Mouse (Mus musculus): ENCODE results near the gene 1700067K01Rik.

GRCm38 (mm10) chr8:84019738-84020137 is 18.4 kb downstream of the 1700067K01Rik start:
- TF ChIP-seq CTCF (IDR thresholded peaks at IDR 0.05; ENCODE audit: borderline replicate concordance, extremely low read depth, insufficient read depth, insufficient read length) = no peak
- TF ChIP-seq POLR2A (IDR thresholded peaks at IDR 0.05; ENCODE audit: borderline replicate concordance, extremely low read depth, insufficient read depth, insufficient read length, poor library complexity, severe bottlenecking) = no peak
